Mouse (Mus musculus) embryonic stem cell, embryonic (primary cell): ENCODE results near the gene Mex3d.

ENCODE experiments used
- CTCF ChIA-PET, 4 experiments: fragments of 300-600 bp in 2 of 4; fragments of 350-600 bp in 2 of 4; sonication (Branson Sonifier 250); formaldehyde crosslinking; loops; one replicate each; lab custom pipeline; 2022; ENCODE audit warnings: inconsistent platforms in 2 of 4; lab: Charles Lee
- POLR2A ChIA-PET, 4 experiments: fragments of 300-600 bp in 2 of 4; fragments of 350-600 bp in 2 of 4; sonication (Branson Sonifier 250); formaldehyde crosslinking; loops; one replicate each; lab custom pipeline; 2022; ENCODE audit warnings: antibody characterized with exemption in 4 of 4, inconsistent platforms in 1 of 4; lab: Charles Lee

Mex3d gene

GRCm38 (mm10) chr10:80330888-80331287 lies 56.6 kb downstream of the Mex3d start:
- CTCF ChIA-PET = interaction anchor here in 1 of 4 experiments (1.9 kb wide), 1 partner anchor 20 kb away, joined by 10 read pairs; no protein-coding TSS in a partner anchor
- POLR2A ChIA-PET = interaction anchor here in 3 of 4 experiments (0.5 to 3.9 kb wide), 10 partner anchors 11 to 69 kb away, joined by 3 to 60 read pairs (median 11); partner anchors contain the start of genes Rps15 (in 2 of the 3) and Mbd3 (in 1 of the 3)
